Comparison of ENCODE assay signal across 24 mouse cellular contexts in genomic region chr7:134804422-134804821, GRCm38 (mm10).
DNase-seq lines count a peak whose midpoint lies in the region; ATAC-seq and TF ChIP-seq lines count a peak whose summit lies in the region.
"Had no signal": no experiment of that assay in that cellular context is flagged by ENCODE, and none has a peak within 500 bp of the region (broad histone marks: within the 10 kb centered on the region; RNA-seq: fewer than 3 reads in every experiment).

No protein-coding gene starts in this region.

- TF ChIP-seq CTCF in heart, adult 2 months (IDR thresholded peaks at IDR 0.05): no peak
- TF ChIP-seq CTCF in C2C12 (IDR thresholded peaks at IDR 0.05; ENCODE audit: control insufficient read depth, insufficient read depth, insufficient read length): no peak

- no peak for TF ChIP-seq EP300 in heart, adult 2 months (IDR thresholded peaks at IDR 0.05; ENCODE audit: insufficient read depth, low read depth, low read length)

- intact Hi-C loops in heart, adult 2 months (cut with DNase I): no loop called here

- H3K36me3 ChIP-seq in heart, adult 2 months (ENCODE audit: control insufficient read depth, insufficient read depth, low read length): peaks cover 4% of the 10 kb centered on the region; the same call in 1 of the 2 replicates
- H3K36me3 ChIP-seq in megakaryocyte, embryonic 14.5 days (replicated peaks; ENCODE audit: low read length): peaks cover 26% of the 10 kb centered on the region
- H3K36me3 ChIP-seq in C2C12 (ENCODE audit: control insufficient read depth, insufficient read depth) (peaks cover 7% of the 10 kb centered on the region), myocyte (ENCODE audit: control insufficient read depth, insufficient read depth) (no peaks in the 10 kb centered on the region)
- H3K36me3 ChIP-seq: G1E had no signal

- no peaks in the 10 kb centered on the region for H3K79me2 ChIP-seq in heart, adult 2 months (replicated peaks; ENCODE audit: control insufficient read depth, insufficient read depth, low read length)
- H3K79me2 ChIP-seq in C2C12 (ENCODE audit: control insufficient read depth, insufficient read depth): no peaks in the 10 kb centered on the region
- H3K79me2 ChIP-seq in myocyte (ENCODE audit: control insufficient read depth, insufficient read depth): no peaks in the 10 kb centered on the region

- no peak for ATAC-seq in megakaryocyte, adult 5-6 weeks (ENCODE audit: poor library complexity, severe bottlenecking)
- ATAC-seq: activated CD4-positive, CD25-positive, alpha-beta regulatory T cell, adult 4 months; CD4-positive, CD25-positive, alpha-beta regulatory T cell, adult 4 months; Patski had no signal

- H3K9ac ChIP-seq in heart, adult 2 months (ENCODE audit: low read depth, low read length): no peak overlapping the region

- TF ChIP-seq POLR2A in heart, adult 2 months (IDR thresholded peaks at IDR 0.05; ENCODE audit: insufficient read depth, low read depth, low read length): no peak
- TF ChIP-seq POLR2A in myocyte (IDR thresholded peaks at IDR 0.05; ENCODE audit: insufficient read length, low read depth): no peak

- H3ac ChIP-seq in C2C12 (ENCODE audit: control insufficient read depth, insufficient read length, low read depth) (no peak overlapping the region), myocyte (ENCODE audit: control insufficient read depth, insufficient read length) (no peak overlapping the region)

- peak; percentile 78 for DNase-seq in heart, adult 11 months
- no peak for DNase-seq in heart, adult 2 months
- DNase-seq in adrenal gland, adult (ENCODE audit: inconsistent age in 2 of 2, low spot score in 1 of 2): no peak
- no peak for DNase-seq in spleen, postnatal 10 days (ENCODE audit: low spot score in 2 of 2)
- DNase-seq: adrenal gland, adult 2 months; adrenal gland, adult 8-10 months; adrenal gland, postnatal 10 days; adrenal gland, postnatal 14 days; adrenal gland, postnatal 25 days; adrenal gland, postnatal 36 days; B cell, adult 2 months; cerebellum, adult 11 months; cerebellum, adult 11-12 months; cerebellum, adult 18-20 months; cerebellum, adult 2 months had no signal

- no peaks in the 10 kb centered on the region for H3K27me3 ChIP-seq in heart, adult 2 months (ENCODE audit: control insufficient read depth, insufficient read depth, low read length)
- no peaks in the 10 kb centered on the region for H3K27me3 ChIP-seq in megakaryocyte, embryonic 14.5 days (replicated peaks)
- H3K27me3 ChIP-seq in C2C12 (ENCODE audit: control insufficient read depth, insufficient read depth, insufficient read length): no peaks in the 10 kb centered on the region
- no peaks in the 10 kb centered on the region for H3K27me3 ChIP-seq in myocyte (ENCODE audit: control insufficient read depth, insufficient read depth, insufficient read length)
- H3K27me3 ChIP-seq: CH12.LX, Patski had no signal

- no peaks in the 10 kb centered on the region for H3K79me3 ChIP-seq in C2C12 (ENCODE audit: low read depth)

- no peak overlapping the region for H3K4me2 ChIP-seq in myocyte (ENCODE audit: low read depth)

- no peak overlapping the region for H3K27ac ChIP-seq in heart, adult 2 months

- H3K9me3 ChIP-seq in megakaryocyte, embryonic 14.5 days: no peaks in the 10 kb centered on the region

- 90% methylated on average over 4 of the region's 4 CpGs for WGBS in heart, adult 2 months

- no peaks in the 10 kb centered on the region for H3K4me1 ChIP-seq in heart, adult 2 months (ENCODE audit: control insufficient read depth, insufficient read depth, low read length)
- H3K4me1 ChIP-seq in megakaryocyte, embryonic 14.5 days: peaks cover 57% of the 10 kb centered on the region

- no peak overlapping the region for H3K4me3 ChIP-seq in heart, adult 2 months
- H3K4me3 ChIP-seq in megakaryocyte, embryonic 14.5 days (replicated peaks): peak overlapping the region; percentile 57
- H3K4me3 ChIP-seq in C2C12 (ENCODE audit: insufficient read depth, poor library complexity, severe bottlenecking) (no peak overlapping the region), myocyte (no peak overlapping the region)

TF ChIP-seq in C2C12, 6 proteins besides CTCF, POLR2A, EP300 and RAD21:
- TF ChIP-seq MYOG (IDR thresholded peaks at IDR 0.05; ENCODE audit: control insufficient read depth, extremely low read depth, insufficient read length) (no peak), USF1 (IDR thresholded peaks at IDR 0.05; ENCODE audit: low read depth) (no peak), MYOD1 (IDR thresholded peaks at IDR 0.05; ENCODE audit: control insufficient read depth, insufficient read length, low read depth) (peak; percentile 40), FOSL1 (IDR thresholded peaks at IDR 0.05; ENCODE audit: insufficient read depth, low read length, poor library complexity, severe bottlenecking) (no peak), CEBPB (IDR thresholded peaks at IDR 0.05; ENCODE audit: low read depth) (no peak)

TF ChIP-seq in myocyte, 11 proteins besides CTCF, POLR2A, EP300 and RAD21:
- peak; percentile 19 to 92 (median 76) for TF ChIP-seq MYOD1 (IDR thresholded peaks at IDR 0.05; ENCODE audit: control insufficient read depth in 1 of 3, insufficient read length in 2 of 3, low read depth in 2 of 3)
- no peak for TF ChIP-seq MYOG (IDR thresholded peaks at IDR 0.05; ENCODE audit: control insufficient read depth in 1 of 3, insufficient read depth in 1 of 3, insufficient read length in 2 of 3, low read depth in 2 of 3)
- no peak for TF ChIP-seq CEBPB (IDR thresholded peaks at IDR 0.05; ENCODE audit: insufficient read depth, poor library complexity, severe bottlenecking)
- TF ChIP-seq MAX (IDR thresholded peaks at IDR 0.05; ENCODE audit: low read depth): no peak
- TF ChIP-seq REST (IDR thresholded peaks at IDR 0.05; ENCODE audit: insufficient read depth, insufficient read length): no peak
- no peak for TF ChIP-seq TCF12 (IDR thresholded peaks at IDR 0.05; ENCODE audit: insufficient read depth, poor library complexity, severe bottlenecking)
